In the genomic region with DNA sequence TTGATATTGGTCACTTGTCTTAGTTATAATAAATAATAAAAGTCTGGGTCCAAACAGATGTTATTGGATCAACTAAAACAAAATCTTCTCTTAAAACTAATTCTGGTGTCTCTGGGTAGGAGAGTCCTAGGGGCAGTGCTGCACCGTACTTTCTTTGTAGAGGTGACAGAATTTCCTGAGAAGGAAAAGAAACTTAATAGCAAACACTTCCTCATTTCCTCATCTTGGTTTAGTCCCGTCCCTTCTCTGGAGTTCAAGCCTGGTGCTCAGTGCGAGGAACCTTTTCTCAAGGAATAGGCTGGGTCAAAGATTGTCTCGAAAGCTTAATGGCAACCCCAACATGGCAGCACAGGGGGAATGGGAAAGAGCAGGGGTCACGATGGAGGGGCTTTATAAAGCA, we compare ENCODE assay signal across 29 mouse cellular contexts. TPM values are rescaled to one million over a fixed set of nuclear protein-coding genes. Genes with fewer than 3 reads are reported as not detected.
"Had no signal": no experiment of that assay in that cellular context is flagged by ENCODE, and none has a peak within 500 bp of the region (broad histone marks: within the 10 kb centered on the region; RNA-seq: fewer than 3 reads in every experiment).

No protein-coding gene starts in this region.

- H3K27me3 ChIP-seq: embryonic facial prominence, embryonic 15.5 days had no signal

- H3K4me1 ChIP-seq: embryonic facial prominence, embryonic 15.5 days; forebrain, embryonic 15.5 days had no signal

- H3K9ac ChIP-seq: embryonic facial prominence, embryonic 12.5 days; embryonic facial prominence, embryonic 13.5 days; embryonic facial prominence, embryonic 15.5 days; forebrain, embryonic 12.5 days; forebrain, embryonic 13.5 days; forebrain, embryonic 15.5 days; forebrain, postnatal 0 days had no signal

- H3K27ac ChIP-seq: embryonic facial prominence, embryonic 10.5 days; embryonic facial prominence, embryonic 12.5 days; embryonic facial prominence, embryonic 13.5 days; embryonic facial prominence, embryonic 15.5 days; forebrain, embryonic 10.5 days; forebrain, embryonic 12.5 days; forebrain, embryonic 13.5 days; forebrain, embryonic 15.5 days; gastrocnemius, adult 2 months; heart, adult 2 months had no signal

- DNase-seq: cerebellum, adult 18-20 months; cerebellum, adult 8-10 months; cerebellum, adult 9-10 months; cerebellum, adult 9-11 months; cerebellum, postnatal 10 days; cerebellum, postnatal 14 days; cerebellum, postnatal 25 days; cerebellum, postnatal 36 days; embryo, embryonic 11 days; forebrain, postnatal 0 days; gastrocnemius, adult 2 months; gastrocnemius, postnatal 10 days; gastrocnemius, postnatal 14 days; gastrocnemius, postnatal 25 days; gastrocnemius, postnatal 36 days; heart, adult 11 months; heart, adult 18-20 months; heart, adult 2 months had no signal

- H3K36me3 ChIP-seq: embryonic facial prominence, embryonic 10.5 days; embryonic facial prominence, embryonic 12.5 days; embryonic facial prominence, embryonic 13.5 days; embryonic facial prominence, embryonic 15.5 days; forebrain, embryonic 10.5 days; forebrain, embryonic 12.5 days; forebrain, embryonic 15.5 days had no signal

- H3K4me3 ChIP-seq: embryonic facial prominence, embryonic 10.5 days; embryonic facial prominence, embryonic 12.5 days; embryonic facial prominence, embryonic 13.5 days; embryonic facial prominence, embryonic 15.5 days; erythroblast, embryonic 14.5 days; forebrain, embryonic 10.5 days; forebrain, embryonic 12.5 days; forebrain, embryonic 13.5 days; forebrain, embryonic 15.5 days; gastrocnemius, adult 2 months; heart, adult 2 months had no signal

- ATAC-seq: forebrain, embryonic 13.5 days; forebrain, embryonic 14.5 days; forebrain, embryonic 15.5 days; forebrain, embryonic 16.5 days; forebrain, postnatal 0 days had no signal

- H3K4me2 ChIP-seq: embryonic facial prominence, embryonic 12.5 days; embryonic facial prominence, embryonic 13.5 days; embryonic facial prominence, embryonic 15.5 days; forebrain, embryonic 12.5 days; forebrain, embryonic 13.5 days; forebrain, embryonic 15.5 days had no signal

- H3K9me3 ChIP-seq: embryonic facial prominence, embryonic 10.5 days; embryonic facial prominence, embryonic 12.5 days; embryonic facial prominence, embryonic 13.5 days; embryonic facial prominence, embryonic 15.5 days; forebrain, embryonic 10.5 days; forebrain, embryonic 12.5 days; forebrain, embryonic 13.5 days; forebrain, embryonic 15.5 days had no signal

RNA-seq across cellular contexts. Expression of a gene that starts 7.8 kb away (rescaled TPM):
- polyA plus RNA-seq: erythroblast, embryonic 14.5 days had no signal
